Mouse (Mus musculus) MEL (cell line): ENCODE data around the gene Fmnl2. TPM values are rescaled to one million over a fixed set of nuclear protein-coding genes. Genes with fewer than 3 reads are reported as not detected.

Experiments used
- DNase-seq: peaks from one replicate; pipeline ENCODE4 v3.0.0; 2011; ENCODE audit warnings: low read depth, low spot score
- H3K27ac ChIP-seq: 2 replicates; pipeline ENCODE4 v1.5.1; 2012; ENCODE audit warnings: low read depth, mild to moderate bottlenecking, control low read depth, low read length, moderate library complexity; ENCODE audit not compliant: control insufficient read depth
- H3K27me3 ChIP-seq, 2 experiments: fragments of 150-350 bp in 1 of 2; sonication (generic) in 1 of 2; 2 replicates each; pipeline ENCODE4 v1.6.1; 2012; ENCODE audit warnings: low read length in 2 of 2, mild to moderate bottlenecking in 2 of 2, improper control_type of control experiment in 1 of 2, moderate library complexity in 1 of 2; ENCODE audit not compliant: insufficient read depth in 2 of 2, control insufficient read depth in 1 of 2
- H3K36me3 ChIP-seq, 2 experiments: 2 replicates each; pipeline ENCODE4 v1.6.1; 2012 to 2014; ENCODE audit warnings: low read length in 2 of 2, improper control_type of control experiment in 1 of 2, inconsistent platforms in 1 of 2, mild to moderate bottlenecking in 1 of 2; ENCODE audit not compliant: insufficient read depth in 2 of 2, control insufficient read depth in 1 of 2
- H3K4me1 ChIP-seq, 2 experiments: fragments of 150-350 bp in 1 of 2; sonication (generic) in 1 of 2; 2 replicates each; pipeline ENCODE4 v1.6.1; 2012; ENCODE audit warnings: low read length in 2 of 2, improper control_type of control experiment in 1 of 2, mild to moderate bottlenecking in 1 of 2; ENCODE audit not compliant: insufficient read depth in 2 of 2, control insufficient read depth in 1 of 2
- H3K4me3 ChIP-seq, 2 experiments: fragments of 150-350 bp in 1 of 2; sonication (generic) in 1 of 2; 2 replicates each; pipeline ENCODE4 v1.5.1; 2012; ENCODE audit warnings: low read depth in 2 of 2, low read length in 2 of 2, mild to moderate bottlenecking in 2 of 2, moderate library complexity in 2 of 2, control low read depth in 1 of 2, improper control_type of control experiment in 1 of 2; ENCODE audit not compliant: control insufficient read depth in 1 of 2, insufficient read depth in 1 of 2
- H3K79me2 ChIP-seq: 2 replicates; pipeline ENCODE4 v1.6.1; 2012; ENCODE audit warnings: mild to moderate bottlenecking, low read length, moderate library complexity; ENCODE audit not compliant: control insufficient read depth, poor library complexity, insufficient read depth
- H3K9ac ChIP-seq: 2 replicates; pipeline ENCODE4 v1.6.1; 2012; ENCODE audit warnings: low read depth, mild to moderate bottlenecking, control low read depth, low read length, moderate library complexity; ENCODE audit not compliant: control insufficient read depth, poor library complexity, severe bottlenecking
- H3K9me3 ChIP-seq: fragments of 150-350 bp; sonication (generic); replicated peaks from 2 replicates; pipeline ENCODE4 v1.6.1; 2012; ENCODE audit warnings: mild to moderate bottlenecking, low read length, improper control_type of control experiment, moderate library complexity; ENCODE audit not compliant: insufficient read depth
- BHLHE40 ChIP-seq: IDR thresholded peaks from 2 replicates; pipeline ENCODE4 v1.6.1; 2012; ENCODE audit warnings: low read depth, mild to moderate bottlenecking, inconsistent platforms, low read length, improper control_type of control experiment, borderline replicate concordance
- CHD2 ChIP-seq: IDR thresholded peaks from 2 replicates; pipeline ENCODE4 v1.6.1; 2011; ENCODE audit warnings: low read length, improper control_type of control experiment
- ELF1 ChIP-seq: IDR thresholded peaks from 2 replicates; pipeline ENCODE4 v1.6.1; 2014; ENCODE audit warnings: low read depth, mild to moderate bottlenecking, inconsistent platforms, low read length, improper control_type of control experiment, moderate library complexity
- EP300 ChIP-seq, 2 experiments: IDR thresholded peaks; 2 replicates each; pipeline ENCODE4 v1.6.1; 2011; ENCODE audit warnings: improper control_type of control experiment in 2 of 2, low read length in 2 of 2, low read depth in 1 of 2, mild to moderate bottlenecking in 1 of 2
- GABPA ChIP-seq: IDR thresholded peaks from 2 replicates; pipeline ENCODE4 v1.6.1; 2012; ENCODE audit warnings: low read depth, mild to moderate bottlenecking, inconsistent platforms, low read length, improper control_type of control experiment, moderate library complexity
- KAT2A ChIP-seq: conservative IDR thresholded peaks from 2 replicates; pipeline ENCODE4 v1.6.1; 2012; ENCODE audit warnings: low read depth, low read length, improper control_type of control experiment, inconsistent platforms
- MAX ChIP-seq: IDR thresholded peaks from 2 replicates; pipeline ENCODE4 v1.6.1; 2011; ENCODE audit warnings: low read length, improper control_type of control experiment
- MEF2A ChIP-seq: IDR thresholded peaks from 2 replicates; pipeline ENCODE4 v1.6.1; 2014; ENCODE audit warnings: low read depth, mild to moderate bottlenecking, inconsistent platforms, low read length, improper control_type of control experiment; ENCODE audit not compliant: poor library complexity, insufficient replicate concordance, severe bottlenecking; ENCODE audit errors: extremely low read depth
- MYB ChIP-seq: IDR thresholded peaks from 2 replicates; pipeline ENCODE4 v1.6.1; 2011; ENCODE audit warnings: mild to moderate bottlenecking, low read depth, low read length, improper control_type of control experiment
- NRF1 ChIP-seq: IDR thresholded peaks from 2 replicates; pipeline ENCODE4 v1.6.1; 2014; ENCODE audit warnings: low read depth, mild to moderate bottlenecking, inconsistent platforms, low read length, improper control_type of control experiment, moderate library complexity; ENCODE audit not compliant: poor library complexity, insufficient read depth, severe bottlenecking
- POLR2AphosphoS2 ChIP-seq: IDR thresholded peaks from 2 replicates; pipeline ENCODE4 v1.6.1; 2011; ENCODE audit warnings: low read length, improper control_type of control experiment
- SIN3A ChIP-seq: IDR thresholded peaks from 2 replicates; pipeline ENCODE4 v1.6.1; 2012; ENCODE audit warnings: low read length, improper control_type of control experiment, inconsistent platforms
- TCF12 ChIP-seq: IDR thresholded peaks from 2 replicates; pipeline ENCODE4 v1.6.1; 2014; ENCODE audit warnings: low read depth, mild to moderate bottlenecking, inconsistent platforms, low read length, improper control_type of control experiment, moderate library complexity
- ZMIZ1 ChIP-seq: IDR thresholded peaks from 2 replicates; pipeline ENCODE4 v1.6.1; 2012; ENCODE audit warnings: low read depth, mild to moderate bottlenecking, inconsistent platforms, low read length, improper control_type of control experiment, moderate library complexity
- polyA plus RNA-seq, 2 experiments: library from polyadenylated mRNA; stranded (reverse) in 1 of 2; unstranded in 1 of 2; fragments of >175 nt in 1 of 2; fragments of >200 nt in 1 of 2; gene quantifications; 2 replicates each; pipeline versions ENCODE4 v1.2.1 to v1.2.4; 2012; ENCODE audit warnings: low replicate concordance in 2 of 2, low read depth in 1 of 2; ENCODE audit not compliant: insufficient read length in 2 of 2, insufficient read depth in 1 of 2, missing spikeins in 1 of 2
- total RNA-seq: library from RNA; depleted of rRNA; stranded (reverse); fragments of 300-350 nt; gene quantifications from 2 replicates; pipeline ENCODE4 v1.2.3, GENCODE M21; 2012

Fmnl2 gene
- total and polyA plus RNA-seq, 3 experiments: not detected

DNA sequence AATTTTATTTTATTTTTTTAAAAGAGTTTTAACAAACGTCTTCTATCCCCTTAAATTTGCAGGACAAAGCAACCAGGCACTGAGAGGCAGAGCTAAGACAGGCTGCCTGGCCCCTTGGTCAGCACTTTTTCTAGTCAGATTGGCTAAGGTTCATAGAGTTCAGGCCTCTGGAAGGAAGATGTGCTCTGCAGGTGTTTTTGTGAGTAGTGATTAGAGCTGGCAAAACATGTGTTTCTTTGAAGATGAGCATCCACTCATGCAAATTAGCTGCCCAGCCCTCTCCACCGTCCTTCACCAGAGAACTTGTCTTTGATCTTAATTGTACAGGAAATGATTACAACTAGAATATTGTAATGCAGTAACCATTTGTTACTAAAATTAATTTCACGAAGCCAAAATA is 11.2 kb upstream of the Fmnl2 start:
- no peak overlapping the region for H3K9ac ChIP-seq
- no peaks in the 10 kb centered on the region for H3K4me1 ChIP-seq
- H3K36me3 ChIP-seq: no peaks in the 10 kb centered on the region
- TF ChIP-seq MAX: no peak
- TF ChIP-seq BHLHE40: no peak
- TF ChIP-seq, all 39 proteins: peak for 0
- Histone ChIP-seq H3K79me2 (no peaks in the 10 kb centered on the region), H3K27ac (no peak overlapping the region), H3K9me3 (no peaks in the 10 kb centered on the region), H3K27me3 (no peaks in the 10 kb centered on the region), H3K4me3 (no peak overlapping the region)
- DNase-seq: no peak

GRCm38 (mm10) chr2:52849092-52849491 is 8.6 kb upstream of the Fmnl2 start:
- DNase-seq: no peak
- no peaks in the 10 kb centered on the region for H3K4me1 ChIP-seq
- no peak overlapping the region for H3K4me3 ChIP-seq
- no peaks in the 10 kb centered on the region for H3K36me3 ChIP-seq
- no peak overlapping the region for H3K27ac ChIP-seq
- H3K27me3 ChIP-seq: no peaks in the 10 kb centered on the region
- H3K9ac ChIP-seq: no peak overlapping the region
- H3K9me3 ChIP-seq: no peaks in the 10 kb centered on the region
- no peak for TF ChIP-seq POLR2AphosphoS2
- TF ChIP-seq KAT2A: no peak
- no peak for TF ChIP-seq MEF2A
- no peak for TF ChIP-seq SIN3A
- no peak for TF ChIP-seq MYB
- no peak for TF ChIP-seq CHD2
- TF ChIP-seq EP300 (IDR thresholded peaks at IDR 0.05; ENCODE audit: low read depth in 1 of 2, low read length in 2 of 2): no peak
- no peak for TF ChIP-seq NRF1
- TF ChIP-seq GABPA: no peak
- TF ChIP-seq TCF12: no peak
- no peak for TF ChIP-seq ELF1
- TF ChIP-seq, all 39 proteins: peak for 0
- H3K79me2 ChIP-seq: no peaks in the 10 kb centered on the region

DNA sequence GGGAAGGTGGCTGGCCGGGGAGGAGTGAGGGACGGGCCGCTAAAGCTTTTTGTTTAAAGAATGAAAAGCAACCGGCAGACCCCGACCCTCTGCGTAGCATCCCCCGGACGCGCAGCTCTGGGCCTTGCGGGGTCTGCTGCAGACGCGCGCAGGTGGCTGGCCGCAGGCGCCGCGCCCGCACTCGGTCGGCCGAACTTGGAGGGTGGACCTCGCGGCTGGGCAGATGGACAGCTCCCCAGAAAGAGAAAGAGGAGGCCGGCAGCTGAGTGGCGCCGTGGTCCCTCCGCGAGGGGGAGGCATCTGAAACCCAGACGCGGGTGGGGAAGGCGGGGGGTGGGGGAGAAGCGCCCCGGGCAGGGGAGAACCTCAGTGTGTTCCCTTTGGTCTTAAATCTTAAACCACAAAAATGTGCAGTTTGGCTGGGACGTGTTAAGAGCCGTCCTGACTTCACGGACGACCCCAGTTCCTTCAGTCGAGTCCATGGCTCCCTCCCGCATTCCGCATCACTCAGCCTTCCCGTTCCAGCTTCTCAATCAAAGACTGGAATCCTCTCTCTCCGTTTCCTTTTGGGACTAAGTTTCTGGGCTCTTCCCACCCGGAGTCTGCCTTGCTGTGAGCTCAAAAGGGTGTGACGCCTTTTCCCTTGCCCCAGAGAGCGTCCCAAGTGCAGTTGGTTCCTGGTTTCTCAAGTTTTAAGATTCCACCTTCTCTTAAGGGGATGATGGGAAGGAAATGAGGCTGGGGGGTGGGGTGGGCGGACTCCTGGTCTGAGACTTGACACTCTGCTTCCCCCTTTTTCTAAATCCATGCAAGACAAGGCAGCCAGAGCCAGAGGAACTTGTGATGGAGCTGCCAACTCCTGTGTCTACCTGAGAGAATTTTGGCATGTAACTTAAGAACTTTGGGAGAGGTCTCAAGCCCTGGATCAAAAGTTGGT is 1.1 kb downstream of the Fmnl2 start:
- Histone ChIP-seq H3K9me3 (no peaks in the 10 kb centered on the region), H3K9ac (no peak overlapping the region)

More for the DNA sequence above, 1.1 kb downstream of the Fmnl2 start:
- Histone ChIP-seq H3K36me3 (no peaks in the 10 kb centered on the region), H3K4me3 (no peak overlapping the region), H3K79me2 (no peaks in the 10 kb centered on the region), H3K4me1 (no peaks in the 10 kb centered on the region), H3K27me3 (no peaks in the 10 kb centered on the region), H3K27ac (no peak overlapping the region)
- no peak for DNase-seq
- no peak for TF ChIP-seq ZMIZ1
